Mouse (Mus musculus) urinary bladder, postnatal 25 days (tissue): ENCODE measurements around the gene Tifa.
"Not testable (repeated sequence)": the region's sequence is repeated elsewhere in the genome, so short reads cannot be mapped to it uniquely, and the experiment has no call there.

ENCODE experiments used
- DNase-seq: peaks from one replicate; pipeline ENCODE4 v3.0.0; 2022; ENCODE audit warnings: low spot score

The Tifa gene

GRCm38 (mm10) chr3:127789500-127790191, at the start of gene Tifa:
Tifa (plus strand) TSS chr3:127789805.
- peak; percentile 56 for DNase-seq

- DNase-seq: no peak
Measured at GRCm38 (mm10) chr3:127741473-127741872, 48.1 kb upstream of the Tifa start.

- DNase-seq: no peak
Measured at GRCm38 (mm10) chr3:127743614-127744365, 45.8 kb upstream of the Tifa start.

- DNase-seq: no peak
Measured at GRCm38 (mm10) chr3:127745504-127745903, 44.1 kb upstream of the Tifa start.

GRCm38 (mm10) chr3:127745911-127746640, 43.5 kb upstream of the Tifa start:
- no peak for DNase-seq

- no peak for DNase-seq
Measured at GRCm38 (mm10) chr3:127748644-127749043, 41.0 kb upstream of the Tifa start.

GRCm38 (mm10) chr3:127749266-127749665, 40.3 kb upstream of the Tifa start:
- no peak for DNase-seq

- DNase-seq: no peak
Measured at GRCm38 (mm10) chr3:127749981-127750562, 39.5 kb upstream of the Tifa start.

- DNase-seq: no peak
Measured at GRCm38 (mm10) chr3:127756458-127756857, 33.1 kb upstream of the Tifa start.

- no peak for DNase-seq
Measured at GRCm38 (mm10) chr3:127757886-127758301, 31.7 kb upstream of the Tifa start.

- no peak for DNase-seq
Measured at GRCm38 (mm10) chr3:127758806-127759205, 30.8 kb upstream of the Tifa start.

GRCm38 (mm10) chr3:127759212-127759611, 30.4 kb upstream of the Tifa start:
- no peak for DNase-seq

- DNase-seq: no peak
Measured at GRCm38 (mm10) chr3:127762403-127762802, 27.2 kb upstream of the Tifa start.

GRCm38 (mm10) chr3:127763076-127763612, 26.5 kb upstream of the Tifa start:
- peak; percentile 82 for DNase-seq

- no peak for DNase-seq
Measured at GRCm38 (mm10) chr3:127764541-127764940, 25.1 kb upstream of the Tifa start.

GRCm38 (mm10) chr3:127765971-127766370, 23.6 kb upstream of the Tifa start:
- no peak for DNase-seq

GRCm38 (mm10) chr3:127769146-127769545, 20.5 kb upstream of the Tifa start:
- DNase-seq: no peak

GRCm38 (mm10) chr3:127780021-127780644, 9.5 kb upstream of the Tifa start, which contains the start of gene Alpk1:
Alpk1 (minus strand) TSS chr3:127780527.
- DNase-seq: peak; percentile 64

- no peak for DNase-seq
Measured at GRCm38 (mm10) chr3:127780921-127781320, 8.7 kb upstream of the Tifa start.

- DNase-seq: no peak
Measured at GRCm38 (mm10) chr3:127782921-127783320, 6.7 kb upstream of the Tifa start.

- not testable (repeated sequence) for DNase-seq
Measured at GRCm38 (mm10) chr3:127783680-127784079, 5.9 kb upstream of the Tifa start.

- no peak for DNase-seq
Measured at GRCm38 (mm10) chr3:127787032-127787431, 2.6 kb upstream of the Tifa start.
